Mouse (Mus musculus) MEL (cell line): Measurements from ENCODE around the gene Entr1. TPM values are rescaled to one million over a fixed set of nuclear protein-coding genes. Genes with fewer than 3 reads are reported as not detected.

Source experiments
- DNase-seq: peaks from one replicate; pipeline ENCODE4 v3.0.0; 2011; ENCODE audit warnings: low read depth, low spot score
- H3K27ac ChIP-seq: 2 replicates; pipeline ENCODE4 v1.5.1; 2012; ENCODE audit warnings: low read depth, mild to moderate bottlenecking, control low read depth, low read length, moderate library complexity; ENCODE audit not compliant: control insufficient read depth
- H3K27me3 ChIP-seq, 2 experiments: fragments of 150-350 bp in 1 of 2; sonication (generic) in 1 of 2; 2 replicates each; pipeline ENCODE4 v1.6.1; 2012; ENCODE audit warnings: low read length in 2 of 2, mild to moderate bottlenecking in 2 of 2, improper control_type of control experiment in 1 of 2, moderate library complexity in 1 of 2; ENCODE audit not compliant: insufficient read depth in 2 of 2, control insufficient read depth in 1 of 2
- H3K36me3 ChIP-seq, 2 experiments: 2 replicates each; pipeline ENCODE4 v1.6.1; 2012 to 2014; ENCODE audit warnings: low read length in 2 of 2, improper control_type of control experiment in 1 of 2, inconsistent platforms in 1 of 2, mild to moderate bottlenecking in 1 of 2; ENCODE audit not compliant: insufficient read depth in 2 of 2, control insufficient read depth in 1 of 2
- H3K4me1 ChIP-seq, 2 experiments: fragments of 150-350 bp in 1 of 2; sonication (generic) in 1 of 2; 2 replicates each; pipeline ENCODE4 v1.6.1; 2012; ENCODE audit warnings: low read length in 2 of 2, improper control_type of control experiment in 1 of 2, mild to moderate bottlenecking in 1 of 2; ENCODE audit not compliant: insufficient read depth in 2 of 2, control insufficient read depth in 1 of 2
- H3K4me3 ChIP-seq, 2 experiments: fragments of 150-350 bp in 1 of 2; sonication (generic) in 1 of 2; 2 replicates each; pipeline ENCODE4 v1.5.1; 2012; ENCODE audit warnings: low read depth in 2 of 2, low read length in 2 of 2, mild to moderate bottlenecking in 2 of 2, moderate library complexity in 2 of 2, control low read depth in 1 of 2, improper control_type of control experiment in 1 of 2; ENCODE audit not compliant: control insufficient read depth in 1 of 2, insufficient read depth in 1 of 2
- H3K79me2 ChIP-seq: 2 replicates; pipeline ENCODE4 v1.6.1; 2012; ENCODE audit warnings: mild to moderate bottlenecking, low read length, moderate library complexity; ENCODE audit not compliant: control insufficient read depth, poor library complexity, insufficient read depth
- H3K9ac ChIP-seq: 2 replicates; pipeline ENCODE4 v1.6.1; 2012; ENCODE audit warnings: low read depth, mild to moderate bottlenecking, control low read depth, low read length, moderate library complexity; ENCODE audit not compliant: control insufficient read depth, poor library complexity, severe bottlenecking
- H3K9me3 ChIP-seq: fragments of 150-350 bp; sonication (generic); replicated peaks from 2 replicates; pipeline ENCODE4 v1.6.1; 2012; ENCODE audit warnings: mild to moderate bottlenecking, low read length, improper control_type of control experiment, moderate library complexity; ENCODE audit not compliant: insufficient read depth
- CTCF ChIP-seq, 3 experiments: IDR thresholded peaks in 2 of 3; conservative IDR thresholded peaks in 1 of 3; 2 replicates each; pipeline ENCODE4 v1.5.1; 2011 to 2012; ENCODE audit warnings: low read length in 3 of 3, low read depth in 2 of 3, mild to moderate bottlenecking in 2 of 3, improper control_type of control experiment in 1 of 3, inconsistent platforms in 1 of 3, mixed read lengths in 1 of 3, moderate library complexity in 1 of 3; ENCODE audit not compliant: control insufficient read depth in 1 of 3, insufficient read depth in 1 of 3, poor library complexity in 1 of 3, severe bottlenecking in 1 of 3
- ETS1 ChIP-seq: IDR thresholded peaks from 2 replicates; pipeline ENCODE4 v1.6.1; 2012; ENCODE audit warnings: low read depth, mild to moderate bottlenecking, inconsistent platforms, low read length, improper control_type of control experiment, moderate library complexity
- GATA1 ChIP-seq: IDR thresholded peaks from 2 replicates; pipeline ENCODE4 v1.6.1; 2011; ENCODE audit warnings: low read depth, low read length, improper control_type of control experiment
- KAT2A ChIP-seq: conservative IDR thresholded peaks from 2 replicates; pipeline ENCODE4 v1.6.1; 2012; ENCODE audit warnings: low read depth, low read length, improper control_type of control experiment, inconsistent platforms
- MAFK ChIP-seq: IDR thresholded peaks from 2 replicates; pipeline ENCODE4 v1.6.1; 2011; ENCODE audit warnings: low read depth, mild to moderate bottlenecking, low read length, improper control_type of control experiment, borderline replicate concordance
- MAX ChIP-seq: IDR thresholded peaks from 2 replicates; pipeline ENCODE4 v1.6.1; 2011; ENCODE audit warnings: low read length, improper control_type of control experiment
- MEF2A ChIP-seq: IDR thresholded peaks from 2 replicates; pipeline ENCODE4 v1.6.1; 2014; ENCODE audit warnings: low read depth, mild to moderate bottlenecking, inconsistent platforms, low read length, improper control_type of control experiment; ENCODE audit not compliant: poor library complexity, insufficient replicate concordance, severe bottlenecking; ENCODE audit errors: extremely low read depth
- MXI1 ChIP-seq: IDR thresholded peaks from 2 replicates; pipeline ENCODE4 v1.6.1; 2011; ENCODE audit warnings: mild to moderate bottlenecking, low read depth, low read length, improper control_type of control experiment
- MYB ChIP-seq: IDR thresholded peaks from 2 replicates; pipeline ENCODE4 v1.6.1; 2011; ENCODE audit warnings: mild to moderate bottlenecking, low read depth, low read length, improper control_type of control experiment
- MYC ChIP-seq: IDR thresholded peaks from 2 replicates; pipeline ENCODE4 v1.6.1; 2011; ENCODE audit warnings: low read depth, mild to moderate bottlenecking, low read length, improper control_type of control experiment, moderate library complexity
- NELFE ChIP-seq: IDR thresholded peaks from 2 replicates; pipeline ENCODE4 v1.6.1; 2011; ENCODE audit warnings: low read depth, low read length, improper control_type of control experiment
- POLR2AphosphoS5 ChIP-seq: IDR thresholded peaks from 2 replicates; pipeline ENCODE4 v1.6.1; 2012; ENCODE audit warnings: low read depth, borderline replicate concordance, mild to moderate bottlenecking, inconsistent platforms, low read length, moderate library complexity, mixed read lengths
- RAD21 ChIP-seq: IDR thresholded peaks from 2 replicates; pipeline ENCODE4 v1.6.1; 2011; ENCODE audit warnings: mild to moderate bottlenecking, low read depth, low read length, improper control_type of control experiment
- SIN3A ChIP-seq: IDR thresholded peaks from 2 replicates; pipeline ENCODE4 v1.6.1; 2012; ENCODE audit warnings: low read length, improper control_type of control experiment, inconsistent platforms
- TAL1 ChIP-seq: IDR thresholded peaks from 2 replicates; pipeline ENCODE4 v1.6.1; 2012; ENCODE audit warnings: mild to moderate bottlenecking, inconsistent platforms, low read length, moderate library complexity, mixed read lengths
- TBP ChIP-seq: IDR thresholded peaks from 2 replicates; pipeline ENCODE4 v1.8.0; 2011; ENCODE audit warnings: low read depth, low read length, improper control_type of control experiment
- TCF12 ChIP-seq: IDR thresholded peaks from 2 replicates; pipeline ENCODE4 v1.6.1; 2014; ENCODE audit warnings: low read depth, mild to moderate bottlenecking, inconsistent platforms, low read length, improper control_type of control experiment, moderate library complexity
- USF1 ChIP-seq: IDR thresholded peaks from 2 replicates; pipeline ENCODE4 v1.6.1; 2014; ENCODE audit warnings: low read depth, mild to moderate bottlenecking, inconsistent platforms, low read length, improper control_type of control experiment, moderate library complexity
- USF2 ChIP-seq, 2 experiments: IDR thresholded peaks; 2 replicates each; pipeline ENCODE4 v1.6.1; 2011 to 2012; ENCODE audit warnings: improper control_type of control experiment in 2 of 2, low read length in 2 of 2, borderline replicate concordance in 1 of 2, inconsistent platforms in 1 of 2, low read depth in 1 of 2, mild to moderate bottlenecking in 1 of 2; ENCODE audit not compliant: insufficient read depth in 1 of 2
- polyA plus RNA-seq, 2 experiments: library from polyadenylated mRNA; stranded (reverse) in 1 of 2; unstranded in 1 of 2; fragments of >175 nt in 1 of 2; fragments of >200 nt in 1 of 2; gene quantifications; 2 replicates each; pipeline versions ENCODE4 v1.2.1 to v1.2.4; 2012; ENCODE audit warnings: low replicate concordance in 2 of 2, low read depth in 1 of 2; ENCODE audit not compliant: insufficient read length in 2 of 2, insufficient read depth in 1 of 2, missing spikeins in 1 of 2
- total RNA-seq: library from RNA; depleted of rRNA; stranded (reverse); fragments of 300-350 nt; gene quantifications from 2 replicates; pipeline ENCODE4 v1.2.3, GENCODE M21; 2012

Entr1 gene
- total and polyA plus RNA-seq, 3 experiments, result 63.6 to 71.1 TPM; not detected in 1

- Histone ChIP-seq H3K27me3 (no peaks in the 10 kb centered on the region; a peak in 1 of 4 replicates), H3K4me1 (peaks cover 0 to 15% of the 10 kb centered on the region in 2 experiments; a peak in 2 of 4 replicates), H3K9me3 (no peaks in the 10 kb centered on the region), H3K36me3 (peaks cover 0 to 5% of the 10 kb centered on the region in 2 experiments; a peak in 2 of 4 replicates), H3K79me2 (peaks cover 14% of the 10 kb centered on the region), H3K4me3 (no peak overlapping the region; a peak in 2 of 4 replicates)
- no peak for TF ChIP-seq USF2 (IDR thresholded peaks at IDR 0.05; ENCODE audit: borderline replicate concordance in 1 of 2, insufficient read depth in 1 of 2, low read depth in 1 of 2, low read length in 2 of 2)
- no peak for TF ChIP-seq ETS1
- TF ChIP-seq KAT2A, result no peak
- TF ChIP-seq MXI1, result no peak
- TF ChIP-seq POLR2AphosphoS5, result no peak
- TF ChIP-seq TAL1, result no peak
- no peak for TF ChIP-seq MAFK
- no peak for TF ChIP-seq NELFE
- TF ChIP-seq RAD21, result no peak
- TF ChIP-seq CTCF (IDR thresholded peaks at IDR 0.05 in 2 of 3, conservative IDR thresholded peaks at IDR 0.05 in 1 of 3; ENCODE audit: control insufficient read depth in 1 of 3, insufficient read depth in 1 of 3, low read depth in 2 of 3, low read length in 3 of 3, poor library complexity in 1 of 3, severe bottlenecking in 1 of 3), result no peak
- TF ChIP-seq TCF12, result no peak
- TF ChIP-seq GATA1, result no peak
- no peak for TF ChIP-seq USF1
- no peak for TF ChIP-seq MAX
- TF ChIP-seq TBP, result no peak
- TF ChIP-seq MYB, result no peak
- no peak for TF ChIP-seq SIN3A
- TF ChIP-seq MYC, result no peak
- TF ChIP-seq MEF2A, result no peak
- TF ChIP-seq, all 39 proteins: peak for 0
- Histone ChIP-seq H3K9ac (no peak overlapping the region), H3K27ac (no peak overlapping the region)
- no peak for DNase-seq
These were observed 35.8 kb downstream of the Entr1 start for GRCm38 (mm10) chr2:26353066-26353980.
